Mouse (Mus musculus) MEL (cell line): Measurements from ENCODE around the gene Tubb5. TPM values are rescaled to one million over a fixed set of nuclear protein-coding genes. Genes with fewer than 3 reads are reported as not detected.

Experiments used
- DNase-seq: peaks from one replicate; pipeline ENCODE4 v3.0.0; 2011; ENCODE audit warnings: low read depth, low spot score
- H3K27ac ChIP-seq: 2 replicates; pipeline ENCODE4 v1.5.1; 2012; ENCODE audit warnings: low read depth, mild to moderate bottlenecking, control low read depth, low read length, moderate library complexity; ENCODE audit not compliant: control insufficient read depth
- H3K27me3 ChIP-seq, 2 experiments: fragments of 150-350 bp in 1 of 2; sonication (generic) in 1 of 2; 2 replicates each; pipeline ENCODE4 v1.6.1; 2012; ENCODE audit warnings: low read length in 2 of 2, mild to moderate bottlenecking in 2 of 2, improper control_type of control experiment in 1 of 2, moderate library complexity in 1 of 2; ENCODE audit not compliant: insufficient read depth in 2 of 2, control insufficient read depth in 1 of 2
- H3K36me3 ChIP-seq, 2 experiments: 2 replicates each; pipeline ENCODE4 v1.6.1; 2012 to 2014; ENCODE audit warnings: low read length in 2 of 2, improper control_type of control experiment in 1 of 2, inconsistent platforms in 1 of 2, mild to moderate bottlenecking in 1 of 2; ENCODE audit not compliant: insufficient read depth in 2 of 2, control insufficient read depth in 1 of 2
- H3K4me1 ChIP-seq, 2 experiments: fragments of 150-350 bp in 1 of 2; sonication (generic) in 1 of 2; 2 replicates each; pipeline ENCODE4 v1.6.1; 2012; ENCODE audit warnings: low read length in 2 of 2, improper control_type of control experiment in 1 of 2, mild to moderate bottlenecking in 1 of 2; ENCODE audit not compliant: insufficient read depth in 2 of 2, control insufficient read depth in 1 of 2
- H3K4me3 ChIP-seq, 2 experiments: fragments of 150-350 bp in 1 of 2; sonication (generic) in 1 of 2; 2 replicates each; pipeline ENCODE4 v1.5.1; 2012; ENCODE audit warnings: low read depth in 2 of 2, low read length in 2 of 2, mild to moderate bottlenecking in 2 of 2, moderate library complexity in 2 of 2, control low read depth in 1 of 2, improper control_type of control experiment in 1 of 2; ENCODE audit not compliant: control insufficient read depth in 1 of 2, insufficient read depth in 1 of 2
- H3K79me2 ChIP-seq: 2 replicates; pipeline ENCODE4 v1.6.1; 2012; ENCODE audit warnings: mild to moderate bottlenecking, low read length, moderate library complexity; ENCODE audit not compliant: control insufficient read depth, poor library complexity, insufficient read depth
- H3K9ac ChIP-seq: 2 replicates; pipeline ENCODE4 v1.6.1; 2012; ENCODE audit warnings: low read depth, mild to moderate bottlenecking, control low read depth, low read length, moderate library complexity; ENCODE audit not compliant: control insufficient read depth, poor library complexity, severe bottlenecking
- H3K9me3 ChIP-seq: fragments of 150-350 bp; sonication (generic); replicated peaks from 2 replicates; pipeline ENCODE4 v1.6.1; 2012; ENCODE audit warnings: mild to moderate bottlenecking, low read length, improper control_type of control experiment, moderate library complexity; ENCODE audit not compliant: insufficient read depth
- BHLHE40 ChIP-seq: IDR thresholded peaks from 2 replicates; pipeline ENCODE4 v1.6.1; 2012; ENCODE audit warnings: low read depth, mild to moderate bottlenecking, inconsistent platforms, low read length, improper control_type of control experiment, borderline replicate concordance
- CHD2 ChIP-seq: IDR thresholded peaks from 2 replicates; pipeline ENCODE4 v1.6.1; 2011; ENCODE audit warnings: low read length, improper control_type of control experiment
- CTCF ChIP-seq, 3 experiments: IDR thresholded peaks in 2 of 3; conservative IDR thresholded peaks in 1 of 3; 2 replicates each; pipeline ENCODE4 v1.5.1; 2011 to 2012; ENCODE audit warnings: low read length in 3 of 3, low read depth in 2 of 3, mild to moderate bottlenecking in 2 of 3, improper control_type of control experiment in 1 of 3, inconsistent platforms in 1 of 3, mixed read lengths in 1 of 3, moderate library complexity in 1 of 3; ENCODE audit not compliant: control insufficient read depth in 1 of 3, insufficient read depth in 1 of 3, poor library complexity in 1 of 3, severe bottlenecking in 1 of 3
- E2F4 ChIP-seq: IDR thresholded peaks from 2 replicates; pipeline ENCODE4 v1.6.1; 2011; ENCODE audit warnings: low read depth, low read length, improper control_type of control experiment, borderline replicate concordance
- GABPA ChIP-seq: IDR thresholded peaks from 2 replicates; pipeline ENCODE4 v1.6.1; 2012; ENCODE audit warnings: low read depth, mild to moderate bottlenecking, inconsistent platforms, low read length, improper control_type of control experiment, moderate library complexity
- GATA1 ChIP-seq: IDR thresholded peaks from 2 replicates; pipeline ENCODE4 v1.6.1; 2011; ENCODE audit warnings: low read depth, low read length, improper control_type of control experiment
- HCFC1 ChIP-seq: IDR thresholded peaks from 2 replicates; pipeline ENCODE4 v1.6.1; 2012; ENCODE audit warnings: low read depth, mild to moderate bottlenecking, inconsistent platforms, low read length, improper control_type of control experiment, moderate library complexity
- KAT2A ChIP-seq: conservative IDR thresholded peaks from 2 replicates; pipeline ENCODE4 v1.6.1; 2012; ENCODE audit warnings: low read depth, low read length, improper control_type of control experiment, inconsistent platforms
- MAZ ChIP-seq: IDR thresholded peaks from 2 replicates; pipeline ENCODE4 v1.6.1; 2012; ENCODE audit warnings: low read depth, mild to moderate bottlenecking, inconsistent platforms, low read length, improper control_type of control experiment
- MXI1 ChIP-seq: IDR thresholded peaks from 2 replicates; pipeline ENCODE4 v1.6.1; 2011; ENCODE audit warnings: mild to moderate bottlenecking, low read depth, low read length, improper control_type of control experiment
- NRF1 ChIP-seq: IDR thresholded peaks from 2 replicates; pipeline ENCODE4 v1.6.1; 2014; ENCODE audit warnings: low read depth, mild to moderate bottlenecking, inconsistent platforms, low read length, improper control_type of control experiment, moderate library complexity; ENCODE audit not compliant: poor library complexity, insufficient read depth, severe bottlenecking
- POLR2A ChIP-seq, 2 experiments: IDR thresholded peaks; 2 replicates each; pipeline ENCODE4 v1.6.1; 2011 to 2012; ENCODE audit warnings: low read length in 2 of 2, mild to moderate bottlenecking in 2 of 2, control low read depth in 1 of 2, improper control_type of control experiment in 1 of 2, low read depth in 1 of 2, moderate library complexity in 1 of 2; ENCODE audit not compliant: control insufficient read depth in 1 of 2, insufficient read depth in 1 of 2, poor library complexity in 1 of 2
- POLR2AphosphoS5 ChIP-seq: IDR thresholded peaks from 2 replicates; pipeline ENCODE4 v1.6.1; 2012; ENCODE audit warnings: low read depth, borderline replicate concordance, mild to moderate bottlenecking, inconsistent platforms, low read length, moderate library complexity, mixed read lengths
- RAD21 ChIP-seq: IDR thresholded peaks from 2 replicates; pipeline ENCODE4 v1.6.1; 2011; ENCODE audit warnings: mild to moderate bottlenecking, low read depth, low read length, improper control_type of control experiment
- RCOR1 ChIP-seq: IDR thresholded peaks from 2 replicates; pipeline ENCODE4 v1.6.1; 2012; ENCODE audit warnings: low read depth, mild to moderate bottlenecking, inconsistent platforms, low read length, improper control_type of control experiment
- SMC3 ChIP-seq: IDR thresholded peaks from 2 replicates; pipeline ENCODE4 v1.6.1; 2011; ENCODE audit warnings: low read depth, low read length, improper control_type of control experiment
- TAL1 ChIP-seq: IDR thresholded peaks from 2 replicates; pipeline ENCODE4 v1.6.1; 2012; ENCODE audit warnings: mild to moderate bottlenecking, inconsistent platforms, low read length, moderate library complexity, mixed read lengths
- TBP ChIP-seq: IDR thresholded peaks from 2 replicates; pipeline ENCODE4 v1.8.0; 2011; ENCODE audit warnings: low read depth, low read length, improper control_type of control experiment
- TCF12 ChIP-seq: IDR thresholded peaks from 2 replicates; pipeline ENCODE4 v1.6.1; 2014; ENCODE audit warnings: low read depth, mild to moderate bottlenecking, inconsistent platforms, low read length, improper control_type of control experiment, moderate library complexity
- UBTF ChIP-seq: IDR thresholded peaks from 2 replicates; pipeline ENCODE4 v1.6.1; 2012; ENCODE audit warnings: low read depth, mild to moderate bottlenecking, inconsistent platforms, low read length, improper control_type of control experiment, moderate library complexity, borderline replicate concordance; ENCODE audit not compliant: insufficient read depth
- USF2 ChIP-seq, 2 experiments: IDR thresholded peaks; 2 replicates each; pipeline ENCODE4 v1.6.1; 2011 to 2012; ENCODE audit warnings: improper control_type of control experiment in 2 of 2, low read length in 2 of 2, borderline replicate concordance in 1 of 2, inconsistent platforms in 1 of 2, low read depth in 1 of 2, mild to moderate bottlenecking in 1 of 2; ENCODE audit not compliant: insufficient read depth in 1 of 2
- ZKSCAN1 ChIP-seq: IDR thresholded peaks from 2 replicates; pipeline ENCODE4 v1.6.1; 2012; ENCODE audit warnings: low read depth, mild to moderate bottlenecking, inconsistent platforms, low read length, improper control_type of control experiment, moderate library complexity
- ZNF384 ChIP-seq: IDR thresholded peaks from 2 replicates; pipeline ENCODE4 v1.6.1; 2012; ENCODE audit warnings: low read depth, mild to moderate bottlenecking, inconsistent platforms, low read length, improper control_type of control experiment
- polyA plus RNA-seq, 2 experiments: library from polyadenylated mRNA; stranded (reverse) in 1 of 2; unstranded in 1 of 2; fragments of >175 nt in 1 of 2; fragments of >200 nt in 1 of 2; gene quantifications; 2 replicates each; pipeline versions ENCODE4 v1.2.1 to v1.2.4; 2012; ENCODE audit warnings: low replicate concordance in 2 of 2, low read depth in 1 of 2; ENCODE audit not compliant: insufficient read length in 2 of 2, insufficient read depth in 1 of 2, missing spikeins in 1 of 2
- total RNA-seq: library from RNA; depleted of rRNA; stranded (reverse); fragments of 300-350 nt; gene quantifications from 2 replicates; pipeline ENCODE4 v1.2.3, GENCODE M21; 2012; rRNA removed

The Tubb5 gene
- 1,137 and 1,211 TPM in 2 replicates for total RNA-seq
- 1,000 to 10,000 TPM; 1,040 to 1,575 TPM for polyA plus RNA-seq

DNA sequence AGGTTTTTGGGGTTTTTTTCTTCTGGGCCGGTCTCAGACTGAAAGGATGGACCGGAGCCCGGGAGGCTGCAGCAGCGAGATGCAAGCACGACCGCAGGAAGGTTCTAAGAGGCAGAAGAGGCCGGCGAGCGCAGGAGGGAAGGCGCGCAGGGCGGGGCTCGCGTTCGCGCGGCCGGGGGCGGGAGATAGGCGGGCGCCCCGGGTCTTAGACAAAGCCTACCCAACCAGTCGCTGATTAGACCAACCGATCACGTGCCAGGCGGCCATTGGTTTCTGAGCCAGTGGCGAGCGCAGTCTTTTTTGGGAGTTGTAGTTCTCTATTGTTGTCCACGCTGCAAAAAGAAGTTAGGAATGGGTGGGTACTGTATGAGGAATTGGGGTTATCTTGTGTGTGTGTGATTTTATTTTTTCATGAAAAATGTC is at the start of gene Tubb5:
Tubb5 (minus strand) TSS at position 185 of the 423 bp plus-strand sequence.
- H3K4me3 ChIP-seq = peak within 1 kb of the TSS; percentile 84 to 99
- no peaks in the 10 kb centered on the region for H3K27me3 ChIP-seq
- H3K9ac ChIP-seq = peak within 1 kb of the TSS; percentile 99
- DNase-seq = peak; percentile 98
- H3K9me3 ChIP-seq = no peaks in the 10 kb centered on the region
- peaks cover 0 to 51% of the 10 kb centered on the region in 2 experiments; a peak in 3 of 4 replicates for H3K4me1 ChIP-seq
- peaks cover 11 to 50% of the 10 kb centered on the region in 2 experiments for H3K36me3 ChIP-seq
- H3K27ac ChIP-seq = peak within 1 kb of the TSS; percentile 97
- peaks cover 49% of the 10 kb centered on the region for H3K79me2 ChIP-seq
- TF ChIP-seq E2F4 (no peak), USF2 (IDR thresholded peaks at IDR 0.05; ENCODE audit: borderline replicate concordance in 1 of 2, insufficient read depth in 1 of 2, low read depth in 1 of 2, low read length in 2 of 2) (peak in 1 of 2 experiments; percentile 65; a peak in 2 of 4 replicates), NRF1 (no peak), TCF12 (no peak), UBTF (no peak), ZKSCAN1 (no peak), GATA1 (peak; percentile 9; the same call in 1 of the 2 replicates), ZNF384 (no peak), TAL1 (no peak), MAZ (no peak), TBP (peak; percentile 94), POLR2AphosphoS5 (no peak), CHD2 (no peak), RCOR1 (no peak), SMC3 (no peak), BHLHE40 (no peak), RAD21 (no peak), MXI1 (no peak), CTCF (IDR thresholded peaks at IDR 0.05 in 2 of 3, conservative IDR thresholded peaks at IDR 0.05 in 1 of 3; ENCODE audit: control insufficient read depth in 1 of 3, insufficient read depth in 1 of 3, low read depth in 2 of 3, low read length in 3 of 3, poor library complexity in 1 of 3, severe bottlenecking in 1 of 3) (0 out of 6 replicates have a peak, but pooled peaks of 1 of the 3 experiments have one; percentile 3), GABPA (no peak), KAT2A (no peak), POLR2A (IDR thresholded peaks at IDR 0.05; ENCODE audit: control insufficient read depth in 1 of 2, insufficient read depth in 1 of 2, low read depth in 1 of 2, low read length in 2 of 2, poor library complexity in 1 of 2) (peak; percentile 81 to 99), HCFC1 (no peak)
- TF ChIP-seq, all 39 proteins: peak for 5
